ENCODE assay signal across 9 mouse cellular contexts in the genomic region with DNA sequence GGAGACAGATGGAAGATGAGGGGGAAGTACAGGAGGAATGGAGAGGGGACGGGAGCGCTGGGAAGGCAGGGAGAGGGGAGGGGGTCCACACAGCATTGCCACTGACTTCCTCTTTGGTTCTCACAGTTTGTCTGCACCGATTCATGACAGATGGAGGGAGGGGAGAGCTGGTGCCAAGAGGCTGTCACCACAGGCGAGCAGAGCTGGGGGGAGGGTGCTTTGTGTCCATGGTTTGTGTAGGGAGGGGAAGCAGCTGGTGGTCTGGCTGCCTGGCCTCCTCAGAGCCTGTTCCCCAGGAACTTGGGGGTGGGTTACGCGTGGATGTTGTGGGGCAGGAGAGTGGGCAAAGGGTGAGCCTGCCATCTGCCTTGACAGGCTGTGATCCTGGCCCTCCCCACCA. TPM values are rescaled to one million over a fixed set of nuclear protein-coding genes. Genes with fewer than 3 reads are reported as not detected.
DNase-seq lines count a peak whose midpoint lies in the region; ATAC-seq lines count a peak whose summit lies in the region.
"Had no signal": no experiment of that assay in that cellular context is flagged by ENCODE, and none has a peak within 500 bp of the region (broad histone marks: within the 10 kb centered on the region; RNA-seq: fewer than 3 reads in every experiment).

No protein-coding gene starts in this region.

- intact Hi-C loops in gastrocnemius, postnatal 14 days (cut with DNase I; ENCODE audit: low total_unique reads), result no loop called here

- peak; percentile 82 for DNase-seq in brain, adult 2 months (ENCODE audit: low read depth, low spot score)
- DNase-seq in limb, embryonic 10.5 days (ENCODE audit: low spot score), result no peak
- DNase-seq in gastrocnemius, postnatal 14 days, result no peak
- DNase-seq in urinary bladder, postnatal 25 days (ENCODE audit: low spot score), result no peak
- no peak for DNase-seq in heart, adult 18-20 months

- peak overlapping the region; percentile 12; the same call in 1 of the 2 replicates for H3K9ac ChIP-seq in intestine, embryonic 16.5 days (ENCODE audit: low read depth, low read length)
- H3K9ac ChIP-seq in intestine, embryonic 15.5 days, result no peak overlapping the region
- H3K9ac ChIP-seq in forebrain, embryonic 13.5 days, result peak overlapping the region; percentile 45
- H3K9ac ChIP-seq: limb, embryonic 13.5 days had no signal

- no peaks in the 10 kb centered on the region for H3K9me3 ChIP-seq in intestine, embryonic 16.5 days (ENCODE audit: control insufficient read depth, low read length)
- H3K9me3 ChIP-seq in intestine, embryonic 15.5 days, result no peaks in the 10 kb centered on the region
- H3K9me3 ChIP-seq in forebrain, embryonic 13.5 days (replicated peaks), result no peaks in the 10 kb centered on the region
- no peaks in the 10 kb centered on the region for H3K9me3 ChIP-seq in limb, embryonic 10.5 days (replicated peaks)
- H3K9me3 ChIP-seq: limb, embryonic 13.5 days had no signal

- no peak overlapping the region for H3K4me2 ChIP-seq in intestine, embryonic 16.5 days (ENCODE audit: low read depth, low read length)
- H3K4me2 ChIP-seq in intestine, embryonic 15.5 days (replicated peaks), result no peak overlapping the region
- peak overlapping the region; percentile 31 for H3K4me2 ChIP-seq in forebrain, embryonic 13.5 days
- H3K4me2 ChIP-seq: limb, embryonic 13.5 days had no signal

- H3K36me3 ChIP-seq in intestine, embryonic 16.5 days (ENCODE audit: control insufficient read depth, insufficient read depth, low read length), result no peaks in the 10 kb centered on the region
- no peaks in the 10 kb centered on the region for H3K36me3 ChIP-seq in intestine, embryonic 15.5 days
- peaks cover 50% of the 10 kb centered on the region for H3K36me3 ChIP-seq in forebrain, embryonic 13.5 days (ENCODE audit: poor library complexity, severe bottlenecking)
- H3K36me3 ChIP-seq in limb, embryonic 10.5 days, result 0 out of 2 replicates have a peak, but pooled peaks cover 2% of the 10 kb centered on the region
- H3K36me3 ChIP-seq: limb, embryonic 13.5 days had no signal

- no peaks in the 10 kb centered on the region for H3K27me3 ChIP-seq in intestine, embryonic 16.5 days (replicated peaks; ENCODE audit: control insufficient read depth, insufficient read depth, low read length)
- no peaks in the 10 kb centered on the region for H3K27me3 ChIP-seq in intestine, embryonic 15.5 days (replicated peaks)
- no peaks in the 10 kb centered on the region for H3K27me3 ChIP-seq in forebrain, embryonic 13.5 days
- no peaks in the 10 kb centered on the region for H3K27me3 ChIP-seq in limb, embryonic 10.5 days (ENCODE audit: low read depth, poor library complexity, severe bottlenecking)
- H3K27me3 ChIP-seq: limb, embryonic 13.5 days had no signal

- H3K4me1 ChIP-seq in intestine, embryonic 16.5 days (ENCODE audit: control insufficient read depth, insufficient read depth, low read length), result no peaks in the 10 kb centered on the region
- H3K4me1 ChIP-seq in intestine, embryonic 15.5 days (replicated peaks), result peaks cover 8% of the 10 kb centered on the region; the same call in 1 of the 2 replicates
- peaks cover 98% of the 10 kb centered on the region for H3K4me1 ChIP-seq in forebrain, embryonic 13.5 days
- H3K4me1 ChIP-seq in limb, embryonic 10.5 days, result peaks cover 27% of the 10 kb centered on the region

- H3K27ac ChIP-seq in intestine, embryonic 16.5 days (ENCODE audit: low read length), result no peak overlapping the region
- H3K27ac ChIP-seq in intestine, embryonic 15.5 days, result no peak overlapping the region
- H3K27ac ChIP-seq in forebrain, embryonic 13.5 days, result peak overlapping the region; percentile 87
- 0 out of 2 replicates have a peak overlapping the region, but pooled peaks have one; percentile 32 for H3K27ac ChIP-seq in limb, embryonic 10.5 days
- H3K27ac ChIP-seq: limb, embryonic 13.5 days had no signal

- no peak for ATAC-seq in intestine, embryonic 16.5 days
- no peak for ATAC-seq in intestine, embryonic 15.5 days
- ATAC-seq in forebrain, embryonic 13.5 days, result peak; percentile 74

- 53% methylated on average over 6 of the region's 6 CpGs for WGBS in intestine, embryonic 16.5 days
- WGBS in intestine, embryonic 15.5 days, result 41% methylated on average over 6 of the region's 6 CpGs
- WGBS in forebrain, embryonic 13.5 days, result 23% methylated on average over 6 of the region's 6 CpGs
- WGBS in limb, embryonic 10.5 days, result 57% methylated on average over 6 of the region's 6 CpGs

- H3K4me3 ChIP-seq in intestine, embryonic 16.5 days (ENCODE audit: low read length), result no peak overlapping the region
- no peak overlapping the region for H3K4me3 ChIP-seq in intestine, embryonic 15.5 days (replicated peaks)
- H3K4me3 ChIP-seq in forebrain, embryonic 13.5 days, result no peak overlapping the region
- no peak overlapping the region for H3K4me3 ChIP-seq in limb, embryonic 10.5 days
- H3K4me3 ChIP-seq: limb, embryonic 13.5 days had no signal

RNA-seq across cellular contexts. Expression of gene Lrp8, which starts 15.4 kb away (rescaled TPM):
- 0.82 and 0.99 TPM in 2 replicates for polyA plus RNA-seq in intestine, embryonic 16.5 days (2015; fragmentation: Nextera tagmentation; extraction: Ambion mirVana)
- polyA plus RNA-seq in intestine, embryonic 15.5 days (2015; fragmentation: Nextera tagmentation; extraction: Ambion mirVana), result 3.4 and 4.2 TPM in 2 replicates
- polyA plus RNA-seq in forebrain, embryonic 13.5 days (2015; fragmentation: Nextera tagmentation; extraction: Ambion mirVana), result 37.2 and 42.6 TPM in 2 replicates
- 7.3 and 7.9 TPM in 2 replicates for polyA plus RNA-seq in limb, embryonic 10.5 days (2016; fragmentation: Nextera tagmentation; extraction: Ambion mirVana)
- total RNA-seq in gastrocnemius, postnatal 14 days (2021), result under 1 TPM; 0.25 to 0.51 TPM
- total RNA-seq in heart, adult 18-20 months (2021), result 1 to 10 TPM in 1 of 2 experiments, under 1 TPM in 1; 0.72 to 1.1 TPM

Comparison
In these comparisons a context has a peak if more than half of its experiments do, and no peak if none do; other contexts are left out.
1. H3K27ac ChIP-seq: peak in forebrain, embryonic 13.5 days (single experiment) and limb, embryonic 10.5 days (single experiment); none in intestine, embryonic 16.5 days (single experiment) and intestine, embryonic 15.5 days (single experiment).